8 mouse cellular contexts compared by ENCODE assay signal in the genomic region with DNA sequence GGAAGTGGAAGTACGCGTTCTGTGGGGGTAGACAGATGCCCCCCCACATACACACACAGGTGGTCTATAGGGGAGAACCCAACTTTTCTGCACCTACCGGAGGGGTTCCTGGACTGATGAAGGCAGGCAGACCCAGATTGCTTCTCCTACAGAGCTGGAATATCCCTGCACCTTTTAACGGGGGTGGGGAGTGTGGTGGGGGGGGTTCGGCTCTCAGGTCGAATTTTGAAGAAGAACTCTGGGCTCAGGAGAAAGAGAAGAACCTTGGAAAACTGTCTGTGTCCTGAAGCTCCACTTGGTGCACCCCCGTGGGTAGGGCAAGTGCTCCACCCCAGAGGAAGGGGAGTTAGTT. TPM values are rescaled to one million over a fixed set of nuclear protein-coding genes. Genes with fewer than 3 reads are reported as not detected.
DNase-seq lines count a peak whose midpoint lies in the region; ATAC-seq and TF ChIP-seq lines count a peak whose summit lies in the region.

No protein-coding gene starts in this region.

- no peak for TF ChIP-seq POLR2A in spleen, adult 2 months (IDR thresholded peaks at IDR 0.05; ENCODE audit: low read depth, low read length)
- TF ChIP-seq POLR2A in cerebellum, adult 2 months (IDR thresholded peaks at IDR 0.05; ENCODE audit: borderline replicate concordance, insufficient read depth, low read length), result no peak

- no peak overlapping the region for H3K4me3 ChIP-seq in spleen, adult 2 months (ENCODE audit: extremely low read depth, insufficient read depth, insufficient read length)
- H3K4me3 ChIP-seq in limb, embryonic 15.5 days, result peak overlapping the region; percentile 70
- H3K4me3 ChIP-seq in stomach, embryonic 15.5 days (replicated peaks), result peak overlapping the region; percentile 73
- H3K4me3 ChIP-seq in cerebellum, adult 2 months (replicated peaks; ENCODE audit: insufficient read depth, low read depth, low read length), result no peak overlapping the region

- WGBS in spleen, adult 2 months, result 18% methylated on average over 7 of the region's 7 CpGs
- 5% methylated on average over 7 of the region's 7 CpGs for WGBS in limb, embryonic 15.5 days
- WGBS in stomach, embryonic 15.5 days, result 10% methylated on average over 7 of the region's 7 CpGs
- WGBS in cerebellum, adult 2 months, result 13% methylated on average over 7 of the region's 7 CpGs

- ATAC-seq in limb, embryonic 15.5 days (ENCODE audit: insufficient number of reproducible peaks, low FRiP score, low TSS enrichment, low read depth), result no peak; the same call in 1 of the 2 replicates
- no peak for ATAC-seq in stomach, embryonic 15.5 days (ENCODE audit: insufficient read depth, low FRiP score, low read depth)

- H3K4me1 ChIP-seq in spleen, adult 2 months (ENCODE audit: control insufficient read depth, insufficient read depth, insufficient read length), result peaks cover 4% of the 10 kb centered on the region
- H3K4me1 ChIP-seq in limb, embryonic 15.5 days, result peaks cover 18% of the 10 kb centered on the region
- peaks cover 10% of the 10 kb centered on the region; the same call in 1 of the 2 replicates for H3K4me1 ChIP-seq in stomach, embryonic 15.5 days
- H3K4me1 ChIP-seq in cerebellum, adult 2 months (ENCODE audit: control insufficient read depth, insufficient read depth, low read length), result no peaks in the 10 kb centered on the region; the same call in 1 of the 2 replicates

- no peaks in the 10 kb centered on the region for H3K9me3 ChIP-seq in limb, embryonic 15.5 days
- H3K9me3 ChIP-seq in stomach, embryonic 15.5 days, result no peaks in the 10 kb centered on the region

- peak; percentile 72 for DNase-seq in heart, adult 11 months
- no peak for DNase-seq in heart, postnatal 10 days
- DNase-seq in spleen, adult 2 months (ENCODE audit: low read depth in 1 of 2, low spot score in 2 of 2), result no peak
- DNase-seq in spleen, adult 12 weeks (ENCODE audit: low spot score), result no peak
- DNase-seq in cerebellum, adult 2 months, result no peak
- no peak for DNase-seq in adrenal gland, adult 2 months

- intact Hi-C loops in heart, postnatal 10 days (cut with DNase I), result no loop called here

- no peak for TF ChIP-seq CTCF in spleen, adult 2 months (IDR thresholded peaks at IDR 0.05; ENCODE audit: extremely low read depth, insufficient read depth, insufficient read length, insufficient replicate concordance)
- no peak for TF ChIP-seq CTCF in cerebellum, adult 2 months (IDR thresholded peaks at IDR 0.05; ENCODE audit: borderline replicate concordance, insufficient read depth, low read depth, low read length)

- H3K4me2 ChIP-seq in limb, embryonic 15.5 days, result peak overlapping the region; percentile 98
- peak overlapping the region; percentile 94 for H3K4me2 ChIP-seq in stomach, embryonic 15.5 days

- H3K36me3 ChIP-seq in spleen, adult 2 months (ENCODE audit: control insufficient read depth, insufficient read depth, low read length), result no peaks in the 10 kb centered on the region
- no peaks in the 10 kb centered on the region for H3K36me3 ChIP-seq in limb, embryonic 15.5 days
- H3K36me3 ChIP-seq in stomach, embryonic 15.5 days, result no peaks in the 10 kb centered on the region

- peaks cover 7% of the 10 kb centered on the region for H3K27me3 ChIP-seq in spleen, adult 2 months (ENCODE audit: control insufficient read depth, insufficient read depth, low read length)
- peaks cover 13% of the 10 kb centered on the region; the same call in 1 of the 2 replicates for H3K27me3 ChIP-seq in limb, embryonic 15.5 days
- no peaks in the 10 kb centered on the region for H3K27me3 ChIP-seq in stomach, embryonic 15.5 days (replicated peaks)
- no peaks in the 10 kb centered on the region; the same call in 1 of the 2 replicates for H3K27me3 ChIP-seq in cerebellum, adult 2 months (ENCODE audit: control insufficient read depth, insufficient read depth, low read length)

- H3K27ac ChIP-seq in spleen, adult 2 months (ENCODE audit: insufficient read depth, low read length), result peak overlapping the region; percentile 46; the same call in 1 of the 2 replicates
- H3K27ac ChIP-seq in limb, embryonic 15.5 days, result no peak overlapping the region
- no peak overlapping the region for H3K27ac ChIP-seq in stomach, embryonic 15.5 days
- H3K27ac ChIP-seq in cerebellum, adult 2 months (ENCODE audit: insufficient read depth, low read length), result no peak overlapping the region

- peak overlapping the region; percentile 65 for H3K9ac ChIP-seq in limb, embryonic 15.5 days
- H3K9ac ChIP-seq in stomach, embryonic 15.5 days, result peak overlapping the region; percentile 48; the same call in 1 of the 2 replicates

RNA-seq across cellular contexts. Expression of a gene that starts 0.4 kb away (rescaled TPM):
- total RNA-seq in heart, postnatal 10 days (2021), result 1 to 10 TPM; 4.6 to 4.7 TPM
- 42.8 and 62.8 TPM in 2 replicates for polyA plus RNA-seq in spleen, adult 2 months (2012; rRNA removed)
- 41.6 and 49.5 TPM in 2 replicates for polyA plus RNA-seq in limb, embryonic 15.5 days (2015; fragmentation: Nextera tagmentation; extraction: Ambion mirVana)
- 51.4 and 51.8 TPM in 2 replicates for polyA plus RNA-seq in stomach, embryonic 15.5 days (2015; fragmentation: Nextera tagmentation; extraction: Ambion mirVana)
- 3.4 and 3.6 TPM in 2 replicates for polyA plus RNA-seq in cerebellum, adult 2 months (2012; rRNA removed)
- 10 to 100 TPM; 13.9 to 17.9 TPM for total RNA-seq in adrenal gland, adult 2 months (2021)
- 9.1 and 10.3 TPM in 2 replicates for polyA plus RNA-seq in adrenal gland, adult 2 months (2012; rRNA removed)

Comparison
In these comparisons a context has a peak if more than half of its experiments do, and no peak if none do; other contexts are left out.
1. H3K4me3 ChIP-seq: peak in limb, embryonic 15.5 days (single experiment) and stomach, embryonic 15.5 days (single experiment); none in spleen, adult 2 months (single experiment) and cerebellum, adult 2 months (single experiment).